Mouse (Mus musculus): ENCODE data around the gene Ky.

The Ky gene

GRCm38 (mm10) chr9:102547028-102547354 is 41.4 kb downstream of the Ky start:
- DNase-seq (ENCODE audit: low spot score in 2 of 2): no peak

- DNase-seq (ENCODE audit: low spot score in 2 of 2): no peak
Measured at GRCm38 (mm10) chr9:102549211-102549610, 43.7 kb downstream of the Ky start.

DNA sequence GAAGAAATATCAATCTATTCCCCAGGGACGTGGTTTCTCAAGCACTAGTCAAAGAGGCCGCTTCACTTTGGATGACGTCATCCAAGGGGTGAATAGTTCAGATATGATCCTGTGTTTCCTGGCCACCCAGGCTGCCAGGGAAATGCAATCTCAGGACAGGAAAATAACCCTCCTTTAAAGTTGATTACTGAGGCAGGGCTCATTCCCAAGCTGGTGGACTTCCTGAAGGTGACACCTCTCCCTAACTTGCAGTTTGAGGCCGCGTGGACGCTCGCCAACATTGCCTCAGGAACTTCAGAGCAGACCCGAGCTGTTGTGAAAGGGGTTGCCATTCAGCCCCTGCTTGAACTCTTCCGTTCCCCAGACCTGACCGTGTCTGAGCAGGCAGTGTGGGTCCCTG is 46.2 kb downstream of the Ky start:
- no peak for DNase-seq (ENCODE audit: low spot score in 2 of 2)

DNA sequence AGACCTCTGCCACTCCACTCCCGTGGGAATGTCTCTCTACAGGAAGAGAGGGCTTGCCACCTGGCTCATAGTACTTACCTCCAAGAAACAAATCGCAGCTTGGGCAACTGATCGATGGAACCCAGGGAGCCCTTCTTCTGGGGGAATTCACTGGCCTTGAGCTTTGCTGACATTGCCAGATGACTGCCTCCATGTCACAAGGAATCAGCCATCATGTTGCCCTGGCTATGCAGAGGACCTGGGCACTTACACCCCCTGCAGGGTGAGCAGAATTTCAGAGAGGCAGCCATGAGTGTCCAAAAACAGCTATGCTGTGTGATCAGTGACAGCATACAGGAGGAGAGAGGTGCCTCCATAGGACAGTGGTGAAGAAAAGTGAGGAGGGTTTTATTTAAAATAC is 48.2 kb downstream of the Ky start:
- DNase-seq (ENCODE audit: low spot score in 2 of 2): no peak

- DNase-seq (ENCODE audit: low spot score in 2 of 2): no peak
Measured at GRCm38 (mm10) chr9:102558463-102558862, 52.9 kb downstream of the Ky start.

GRCm38 (mm10) chr9:102572888-102573287 is 67.3 kb downstream of the Ky start:
- peak; percentile 63 to 76 for DNase-seq (ENCODE audit: low spot score in 2 of 2)

GRCm38 (mm10) chr9:102577480-102577879 is 71.9 kb downstream of the Ky start:
- peak; percentile 7 to 31 for DNase-seq (ENCODE audit: low spot score in 2 of 2)

- DNase-seq (ENCODE audit: low spot score in 2 of 2): no peak
Measured at GRCm38 (mm10) chr9:102581921-102582469, 76.4 kb downstream of the Ky start.

DNA sequence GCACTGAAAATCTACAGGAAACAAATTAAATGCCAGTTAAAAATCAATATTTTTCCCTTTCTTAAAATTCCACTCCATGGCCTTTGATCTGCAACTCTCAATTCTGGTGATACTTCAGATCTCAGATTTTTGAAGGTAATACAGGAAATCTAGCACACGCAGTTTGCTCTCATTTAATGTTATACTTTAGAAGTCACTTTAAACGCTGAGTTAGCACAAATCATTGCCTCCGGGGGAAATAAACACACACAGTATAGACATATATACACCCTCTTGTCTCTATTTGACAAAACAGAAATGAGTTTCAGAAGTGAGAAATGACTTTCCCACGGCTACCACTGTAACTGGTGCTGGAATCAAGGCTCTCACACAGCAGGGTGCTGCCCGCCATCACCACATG is 81.8 kb downstream of the Ky start:
- DNase-seq (ENCODE audit: low spot score in 2 of 2): no peak

DNA sequence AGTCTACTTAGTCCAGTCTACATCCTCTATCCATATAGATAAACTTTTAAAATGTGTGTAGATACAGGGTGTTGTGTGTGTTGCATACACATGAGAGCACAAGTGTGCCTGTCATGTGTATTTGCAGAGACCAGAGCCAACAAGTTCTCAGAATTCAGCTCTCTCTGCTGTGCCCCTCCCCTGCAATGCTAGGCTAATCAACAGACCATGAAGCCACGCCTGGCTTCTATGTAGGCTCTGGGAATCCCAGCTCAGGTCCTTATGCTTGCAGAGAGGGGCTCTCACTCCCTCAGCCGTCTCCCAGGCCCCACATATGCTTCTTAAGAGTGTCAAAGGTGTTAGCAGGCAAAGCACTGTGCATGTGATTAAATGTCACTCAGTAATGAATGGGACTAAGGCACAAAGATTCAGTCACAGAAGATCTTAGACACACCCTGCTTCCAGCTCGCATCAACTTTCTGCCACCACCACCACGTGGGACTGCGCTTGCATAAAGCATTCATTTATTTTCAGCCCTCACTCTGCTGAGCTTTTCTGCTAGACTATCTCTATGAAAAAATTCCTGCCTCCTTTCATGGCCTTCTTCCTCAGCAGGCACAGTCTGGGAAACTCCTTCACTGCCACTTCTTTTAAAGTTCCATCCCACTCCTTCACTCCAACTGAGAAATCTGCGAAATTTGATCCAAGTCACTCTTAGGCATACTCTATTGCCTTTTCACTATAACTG is 89.3 kb downstream of the Ky start:
- no peak for DNase-seq (ENCODE audit: low spot score in 2 of 2)

Measured in natural killer cell, adult 2 months (primary cell).